Mouse (Mus musculus) bone marrow, adult 2 months (tissue): ENCODE measurements around the gene Nudt2. TPM values are rescaled to one million over a fixed set of nuclear protein-coding genes. Genes with fewer than 3 reads are reported as not detected.

Experiments
- H3K27ac ChIP-seq: fragments of 200-500 bp; 2 replicates; pipeline ENCODE4 v1.5.1; 2012; ENCODE audit warnings: low read depth, mild to moderate bottlenecking, control low read depth, inconsistent platforms, low read length; ENCODE audit not compliant: control insufficient read depth, poor library complexity, insufficient read depth
- H3K4me1 ChIP-seq: fragments of 200-500 bp; 2 replicates; pipeline ENCODE4 v1.6.1; 2011; ENCODE audit warnings: low read length; ENCODE audit not compliant: control insufficient read depth, insufficient read depth
- H3K4me3 ChIP-seq: fragments of 200-500 bp; replicated peaks from 2 replicates; pipeline ENCODE3; 2011; ENCODE audit warnings: mild to moderate bottlenecking, low read depth, low read length, control low read depth; ENCODE audit not compliant: control insufficient read depth
- CTCF ChIP-seq: fragments of 200-500 bp; IDR thresholded peaks from 2 replicates; pipeline ENCODE4 v1.5.1; 2011; ENCODE audit warnings: low read length, control low read depth; ENCODE audit not compliant: control insufficient read depth, insufficient read depth
- POLR2A ChIP-seq: fragments of 200-500 bp; IDR thresholded peaks from 2 replicates; pipeline ENCODE4 v1.6.1; 2011; ENCODE audit warnings: low read depth, mild to moderate bottlenecking, control low read depth, low read length, borderline replicate concordance; ENCODE audit not compliant: control insufficient read depth
- WGBS: fragments of 180-500 bp; shearing (Covaris S2); methylation state at CpG from one replicate; pipeline ENCODE4 v1.1.7; 2018; 5-methylcytosine and 5-hydroxymethylcytosine counted together
- polyA plus RNA-seq: library from polyadenylated mRNA; stranded (reverse); fragments of >200 nt; gene quantifications from 2 replicates; pipeline ENCODE4 v1.2.4, GENCODE M21; 2011; ENCODE audit warnings: low replicate concordance; ENCODE audit not compliant: missing spikeins, insufficient read depth, insufficient read length

Gene Nudt2
- polyA plus RNA-seq, 1 experiment: 3.0 TPM

DNA sequence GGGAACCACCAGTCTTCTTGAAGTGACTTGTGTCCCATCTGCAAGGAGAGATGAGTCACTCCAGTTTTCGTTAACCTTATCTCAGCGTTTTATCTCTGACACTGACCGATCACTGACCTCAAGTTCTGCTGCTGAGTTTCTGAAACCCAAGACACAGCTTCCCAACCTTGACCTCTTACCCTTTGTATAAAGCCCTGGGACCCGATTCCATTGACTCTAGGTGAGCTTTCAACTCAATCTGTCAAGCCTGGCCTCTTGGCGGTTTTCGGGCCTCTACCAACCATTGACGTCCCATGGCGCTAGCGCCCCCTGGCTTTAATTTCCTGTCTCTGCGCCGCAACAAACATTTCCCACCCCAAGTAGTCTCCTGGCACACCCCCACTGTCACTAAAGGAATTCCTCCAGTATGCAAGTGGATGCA, 40.2 kb downstream of the Nudt2 start:
- TF ChIP-seq POLR2A: no peak
- TF ChIP-seq CTCF: peak; percentile 21; the same call in 1 of the 2 replicates
- Histone ChIP-seq H3K4me3 (no peak overlapping the region), H3K27ac (no peak overlapping the region), H3K4me1 (peaks cover 2% of the 10 kb centered on the region; the same call in 1 of the 2 replicates)
- 67% methylated on average over 11 of the region's 11 CpGs for WGBS

DNA sequence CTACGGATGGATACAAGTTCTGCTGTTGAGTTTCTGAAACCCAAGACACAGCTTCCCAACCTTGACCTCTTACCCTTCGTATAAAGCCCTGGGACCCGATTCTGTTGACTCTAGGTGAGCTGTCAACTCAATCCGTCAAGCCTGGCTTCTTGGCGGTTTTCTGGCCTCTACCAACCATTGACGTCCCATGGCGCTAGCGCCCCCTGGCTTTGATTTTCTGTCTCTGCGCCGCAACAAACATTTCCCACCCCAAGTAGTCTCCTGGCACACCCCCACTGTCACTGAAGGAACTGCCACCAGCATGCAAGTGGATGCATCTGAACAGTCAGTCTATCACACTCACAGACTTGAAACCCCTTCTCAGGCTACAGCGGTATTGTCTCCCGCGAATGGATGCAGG, 41.2 kb downstream of the Nudt2 start:
- Histone ChIP-seq H3K4me1 (peaks cover 2% of the 10 kb centered on the region; the same call in 1 of the 2 replicates), H3K4me3 (no peak overlapping the region), H3K27ac (no peak overlapping the region)
- TF ChIP-seq CTCF: peak; percentile 38
- no peak for TF ChIP-seq POLR2A
- WGBS: 15% methylated on average over 13 of the region's 13 CpGs

DNA sequence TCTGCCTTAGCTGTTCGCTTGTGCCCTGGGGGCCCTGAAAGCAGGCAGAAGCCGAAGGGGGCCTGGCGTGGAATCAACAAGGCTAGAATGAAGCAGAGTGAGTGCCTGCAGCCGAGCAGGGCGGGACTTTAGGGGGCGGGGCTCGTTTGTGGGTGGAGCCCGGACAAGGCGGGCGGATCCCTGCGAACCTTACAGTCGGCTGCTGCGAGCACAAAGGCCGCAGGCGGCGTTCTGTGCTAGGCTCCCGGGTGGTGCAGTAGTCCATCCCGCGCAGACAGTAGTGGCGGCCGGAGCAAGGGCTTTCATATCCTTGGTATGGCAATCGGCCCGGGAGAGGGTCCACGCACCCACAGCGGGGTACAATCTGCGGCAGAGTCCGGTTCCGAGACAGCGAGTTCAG, 42.0 kb downstream of the Nudt2 start:
- TF ChIP-seq POLR2A: no peak
- no peak for TF ChIP-seq CTCF
- peak overlapping the region; percentile 25 for H3K4me3 ChIP-seq
- no peak overlapping the region for H3K27ac ChIP-seq
- H3K4me1 ChIP-seq: peaks cover 2% of the 10 kb centered on the region; the same call in 1 of the 2 replicates
- WGBS: under 1% methylated on average over 29 of the region's 29 CpGs

DNA sequence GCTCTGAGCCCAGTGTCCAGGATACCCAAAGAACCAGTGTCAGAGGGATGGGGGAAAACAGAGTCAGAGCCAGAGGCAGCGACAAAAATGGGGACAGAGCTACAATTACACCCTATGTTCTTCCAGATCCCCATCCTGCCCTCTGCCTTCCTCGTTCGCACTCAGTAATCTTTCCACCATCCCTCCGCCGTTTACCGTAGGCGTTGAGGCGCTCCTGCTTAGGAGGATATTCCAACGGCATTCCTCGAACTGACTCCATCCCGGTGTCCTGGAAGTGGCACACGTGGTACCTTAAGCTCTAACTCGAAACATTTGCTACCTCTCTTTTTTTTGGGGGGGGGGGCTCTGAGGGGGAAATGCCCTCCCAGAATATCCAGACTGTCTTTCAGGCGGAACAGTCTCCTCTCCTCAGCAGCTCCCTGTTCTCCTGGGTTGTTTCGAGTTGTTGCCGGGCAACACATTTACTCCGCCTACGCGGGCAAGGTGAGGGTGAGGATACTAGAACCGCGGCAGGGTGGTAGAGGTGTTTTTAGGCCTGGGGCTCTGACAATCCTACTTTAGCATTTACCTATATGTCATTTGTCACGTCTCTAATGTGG, 42.5 kb downstream of the Nudt2 start:
- peak overlapping the region; percentile 25 for H3K4me3 ChIP-seq
- peaks cover 2% of the 10 kb centered on the region; the same call in 1 of the 2 replicates for H3K4me1 ChIP-seq
- WGBS: 14% methylated on average over 22 of the region's 22 CpGs
- no peak for TF ChIP-seq CTCF
- no peak overlapping the region for H3K27ac ChIP-seq

DNA sequence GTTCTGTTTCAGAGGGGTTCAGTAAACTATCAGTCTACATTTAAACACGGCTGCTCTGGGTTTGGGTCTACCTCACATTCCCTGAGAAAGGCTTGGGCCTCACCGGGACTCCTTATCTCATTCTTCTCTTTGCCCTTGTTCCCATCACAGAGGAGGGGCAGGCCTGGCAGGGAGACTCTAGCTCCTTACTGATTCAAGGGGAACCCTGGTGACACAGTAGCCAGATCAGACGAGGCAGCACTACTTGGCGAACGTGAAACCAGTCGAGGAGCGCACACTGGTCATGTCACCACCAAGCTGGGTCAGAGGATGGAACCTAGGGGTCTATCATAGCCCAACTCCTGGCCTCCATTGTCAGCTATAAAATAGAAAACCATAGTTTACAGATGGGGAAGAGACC, 43.0 kb downstream of the Nudt2 start:
- Histone ChIP-seq H3K4me1 (peaks cover 2% of the 10 kb centered on the region; the same call in 1 of the 2 replicates), H3K4me3 (no peak overlapping the region), H3K27ac (no peak overlapping the region)
- WGBS: 52% methylated on average over 7 of the region's 7 CpGs
- TF ChIP-seq POLR2A (no peak), CTCF (no peak)

DNA sequence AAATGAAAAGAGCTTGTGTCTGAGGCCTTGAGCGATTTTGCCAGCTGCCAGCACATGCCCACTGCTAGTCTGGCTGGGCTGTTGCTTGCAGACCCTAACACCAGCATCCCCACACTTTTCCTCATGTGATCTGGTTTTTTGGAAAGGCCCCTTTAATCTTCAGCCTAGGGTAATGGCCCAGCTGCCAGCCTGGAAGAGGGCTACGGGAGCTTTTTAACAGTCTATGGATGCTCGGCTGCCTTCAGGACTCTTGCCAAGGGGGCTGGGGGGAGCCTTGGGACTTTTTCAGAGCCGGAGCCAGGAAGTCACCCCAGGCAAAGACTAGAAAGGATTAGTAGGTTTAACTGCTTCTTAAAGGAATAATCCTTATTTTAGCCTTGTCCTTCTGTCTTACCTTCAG, 48.4 kb downstream of the Nudt2 start:
- 50% methylated on average over 4 of the region's 4 CpGs for WGBS
- no peak for TF ChIP-seq POLR2A
- TF ChIP-seq CTCF: no peak
- H3K4me1 ChIP-seq: no peaks in the 10 kb centered on the region
- H3K4me3 ChIP-seq: no peak overlapping the region
- H3K27ac ChIP-seq: no peak overlapping the region

DNA sequence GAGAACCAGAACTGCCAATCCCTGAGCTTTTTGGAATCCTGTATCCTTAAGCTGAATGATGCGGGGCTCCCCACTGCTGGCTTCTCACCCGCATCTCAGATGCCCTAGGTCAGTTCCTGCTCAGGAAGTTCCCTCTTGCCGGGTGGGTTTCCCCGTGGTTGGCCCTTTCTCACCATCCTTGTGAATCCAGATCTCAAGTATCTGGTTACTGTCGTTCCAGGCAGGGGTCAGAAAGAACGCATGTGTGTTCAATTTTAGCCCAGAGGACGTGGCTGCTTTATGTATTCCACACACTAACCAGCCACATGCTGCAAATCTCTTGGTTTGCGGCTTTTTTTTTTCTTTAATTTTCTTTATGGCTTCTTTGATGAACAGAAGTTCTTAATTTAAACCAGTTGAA, 48.8 kb downstream of the Nudt2 start:
- TF ChIP-seq CTCF (no peak), POLR2A (no peak)
- Histone ChIP-seq H3K27ac (no peak overlapping the region), H3K4me3 (no peak overlapping the region), H3K4me1 (no peaks in the 10 kb centered on the region)
- 25% methylated on average over 8 of the region's 8 CpGs for WGBS

DNA sequence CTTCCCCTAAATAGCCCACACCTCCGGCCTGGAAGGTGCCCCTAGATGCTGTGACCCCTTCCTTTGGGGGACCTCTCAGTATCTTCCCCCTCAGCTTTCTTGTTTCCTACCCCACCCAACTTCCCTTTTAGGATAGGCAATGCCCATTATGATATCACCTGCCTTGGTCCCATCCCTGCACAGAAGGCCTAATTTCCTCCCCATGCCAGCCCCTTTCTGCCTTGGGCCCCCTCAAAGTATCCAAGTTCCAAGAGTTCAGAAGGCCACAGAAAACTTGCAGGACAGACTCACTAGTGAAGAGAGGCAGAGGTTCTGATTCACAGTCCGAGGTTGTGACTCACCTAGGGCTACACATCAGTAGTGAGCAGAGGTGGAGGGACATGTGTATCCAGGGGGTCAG, 52.3 kb downstream of the Nudt2 start, which contains the start of gene 1110017D15Rik:
Gene 1110017D15Rik (minus strand): TSS at position 101 of the 400 bp plus-strand sequence.
- H3K27ac ChIP-seq: no peak within 1 kb of the TSS
- WGBS: 59% methylated on average over 2 of the region's 2 CpGs
- H3K4me1 ChIP-seq: no peaks in the 10 kb centered on the region
- TF ChIP-seq POLR2A: no peak
- TF ChIP-seq CTCF: no peak
- H3K4me3 ChIP-seq: no peak within 1 kb of the TSS

DNA sequence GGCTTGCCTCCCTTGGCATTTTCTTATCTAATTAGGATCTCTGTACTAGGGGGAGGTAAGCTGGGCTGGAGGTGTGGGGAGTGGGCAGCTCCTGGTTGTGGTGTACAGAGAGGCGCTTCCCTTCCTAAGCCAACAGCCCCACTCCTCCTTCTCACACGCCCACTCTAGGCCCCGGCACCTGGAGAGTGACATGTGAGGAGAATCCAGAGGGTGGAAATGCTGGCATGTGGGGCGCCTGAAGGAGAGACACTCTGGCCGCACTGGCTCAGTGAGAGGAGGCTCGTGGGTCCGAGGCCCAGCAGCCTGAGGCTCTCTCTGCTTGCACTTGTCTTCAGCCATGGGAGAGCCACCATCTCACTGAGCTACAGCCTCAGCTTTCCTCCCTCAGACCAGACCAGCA, 53.4 kb downstream of the Nudt2 start:
- Histone ChIP-seq H3K4me3 (no peak overlapping the region), H3K4me1 (no peaks in the 10 kb centered on the region), H3K27ac (no peak overlapping the region)
- TF ChIP-seq POLR2A (no peak), CTCF (no peak)
- WGBS: 84% methylated on average over 7 of the region's 7 CpGs
